Comparison of ENCODE assay signal across 7 mouse cellular contexts in genomic region chr5:92081326-92081725, GRCm38 (mm10). TPM values are rescaled to one million over a fixed set of nuclear protein-coding genes. Genes with fewer than 3 reads are reported as not detected.
A peak's percentile ranks its signal among the peaks of the same experiment; 100 is the strongest.
DNase-seq lines count a peak whose midpoint lies in the region; ATAC-seq and TF ChIP-seq lines count a peak whose summit lies in the region.

No protein-coding gene starts in this region.

- H3K4me2 ChIP-seq in lung, embryonic 14.5 days, result peak overlapping the region; percentile 70
- peak overlapping the region; percentile 76 for H3K4me2 ChIP-seq in forebrain, embryonic 13.5 days
- H3K4me2 ChIP-seq in limb, embryonic 14.5 days (replicated peaks; ENCODE audit: low read depth, low read length, severe bottlenecking), result peak overlapping the region; percentile 75
- H3K4me2 ChIP-seq in stomach, embryonic 15.5 days, result peak overlapping the region; percentile 58

- TF ChIP-seq CTCF in lung, embryonic 14.5 days (IDR thresholded peaks at IDR 0.05; ENCODE audit: low read depth), result no peak
- no peak for TF ChIP-seq CTCF in lung, adult 2 months (IDR thresholded peaks at IDR 0.05; ENCODE audit: insufficient read depth, low read length)

- DNase-seq in lung, embryonic 14.5 days, result no peak
- DNase-seq in lung, adult 2 months, result no peak
- DNase-seq in limb, embryonic 14.5 days (ENCODE audit: low spot score), result no peak
- no peak for DNase-seq in ovary, postnatal 14 days (ENCODE audit: low spot score)
- no peak for DNase-seq in adrenal gland, postnatal 14 days

- H3K36me3 ChIP-seq in lung, embryonic 14.5 days (ENCODE audit: insufficient read depth), result no peaks in the 10 kb centered on the region
- H3K36me3 ChIP-seq in forebrain, embryonic 13.5 days (ENCODE audit: poor library complexity, severe bottlenecking), result no peaks in the 10 kb centered on the region
- no peaks in the 10 kb centered on the region for H3K36me3 ChIP-seq in limb, embryonic 14.5 days (ENCODE audit: control insufficient read depth, insufficient read depth, low read length)
- H3K36me3 ChIP-seq in stomach, embryonic 15.5 days, result 0 out of 2 replicates have a peak, but pooled peaks cover 4% of the 10 kb centered on the region

- 0 out of 2 replicates have a peak overlapping the region, but pooled peaks have one; percentile 27 for H3K27ac ChIP-seq in lung, embryonic 14.5 days (ENCODE audit: low read depth)
- no peak overlapping the region for H3K27ac ChIP-seq in forebrain, embryonic 13.5 days
- no peak overlapping the region for H3K27ac ChIP-seq in limb, embryonic 14.5 days (replicated peaks; ENCODE audit: low read depth, low read length)
- no peak overlapping the region for H3K27ac ChIP-seq in stomach, embryonic 15.5 days

- WGBS in lung, embryonic 14.5 days, result 57% methylated on average over 3 of the region's 3 CpGs
- 60% methylated on average over 3 of the region's 3 CpGs for WGBS in lung, adult 2 months
- 61% methylated on average over 3 of the region's 3 CpGs for WGBS in forebrain, embryonic 13.5 days
- 76% methylated on average over 3 of the region's 3 CpGs for WGBS in limb, embryonic 14.5 days
- WGBS in stomach, embryonic 15.5 days, result 49% methylated on average over 3 of the region's 3 CpGs

- ATAC-seq in lung, embryonic 14.5 days (ENCODE audit: insufficient read depth), result no peak
- no peak for ATAC-seq in forebrain, embryonic 13.5 days
- ATAC-seq in limb, embryonic 14.5 days (ENCODE audit: low FRiP score, low read depth), result no peak
- no peak for ATAC-seq in stomach, embryonic 15.5 days (ENCODE audit: insufficient read depth, low FRiP score, low read depth)

- TF ChIP-seq POLR2A in lung, adult 2 months (IDR thresholded peaks at IDR 0.05; ENCODE audit: borderline replicate concordance, extremely low read depth, low read depth, low read length), result no peak
- no peak for TF ChIP-seq POLR2A in limb, embryonic 14.5 days (IDR thresholded peaks at IDR 0.05; ENCODE audit: borderline replicate concordance, extremely low read depth, insufficient read depth, insufficient read length)

- H3K9me3 ChIP-seq in lung, embryonic 14.5 days (ENCODE audit: low read depth, low read length), result no peaks in the 10 kb centered on the region
- H3K9me3 ChIP-seq in forebrain, embryonic 13.5 days (replicated peaks), result no peaks in the 10 kb centered on the region
- no peaks in the 10 kb centered on the region for H3K9me3 ChIP-seq in limb, embryonic 14.5 days (ENCODE audit: control insufficient read depth, low read length)
- H3K9me3 ChIP-seq in stomach, embryonic 15.5 days, result no peaks in the 10 kb centered on the region

- H3K4me1 ChIP-seq in lung, embryonic 14.5 days (ENCODE audit: insufficient read depth), result peaks cover 11% of the 10 kb centered on the region; the same call in 1 of the 2 replicates
- H3K4me1 ChIP-seq in lung, adult 2 months (ENCODE audit: control insufficient read depth, insufficient read depth, low read length), result peaks cover 10% of the 10 kb centered on the region
- H3K4me1 ChIP-seq in forebrain, embryonic 13.5 days, result peaks cover 34% of the 10 kb centered on the region
- peaks cover 13% of the 10 kb centered on the region for H3K4me1 ChIP-seq in limb, embryonic 14.5 days (ENCODE audit: control insufficient read depth, insufficient read depth, low read length)
- peaks cover 15% of the 10 kb centered on the region; the same call in 1 of the 2 replicates for H3K4me1 ChIP-seq in stomach, embryonic 15.5 days

- H3K4me3 ChIP-seq in lung, embryonic 14.5 days (ENCODE audit: low read depth, low read length), result peak overlapping the region; percentile 97
- H3K4me3 ChIP-seq in lung, adult 2 months (replicated peaks; ENCODE audit: extremely low read depth, low read depth, low read length), result no peak overlapping the region
- H3K4me3 ChIP-seq in forebrain, embryonic 13.5 days, result peak overlapping the region; percentile 97
- H3K4me3 ChIP-seq in limb, embryonic 14.5 days (replicated peaks; ENCODE audit: low read length), result peak overlapping the region; percentile 96; the same call in 1 of the 2 replicates
- peak overlapping the region; percentile 78; the same call in 1 of the 2 replicates for H3K4me3 ChIP-seq in stomach, embryonic 15.5 days (replicated peaks)

- H3K27me3 ChIP-seq in lung, embryonic 14.5 days (ENCODE audit: insufficient read depth, low read length), result no peaks in the 10 kb centered on the region
- no peaks in the 10 kb centered on the region for H3K27me3 ChIP-seq in forebrain, embryonic 13.5 days
- H3K27me3 ChIP-seq in limb, embryonic 14.5 days (ENCODE audit: control insufficient read depth, insufficient read depth, low read length), result no peaks in the 10 kb centered on the region
- H3K27me3 ChIP-seq in stomach, embryonic 15.5 days (replicated peaks), result no peaks in the 10 kb centered on the region

- H3K9ac ChIP-seq in lung, embryonic 14.5 days, result peak overlapping the region; percentile 93; the same call in 1 of the 2 replicates
- H3K9ac ChIP-seq in forebrain, embryonic 13.5 days, result peak overlapping the region; percentile 95
- no peak overlapping the region for H3K9ac ChIP-seq in limb, embryonic 14.5 days (ENCODE audit: low read depth, low read length, severe bottlenecking)
- no peak overlapping the region for H3K9ac ChIP-seq in stomach, embryonic 15.5 days

RNA-seq across cellular contexts. Expression of gene G3bp2, which starts 2.2 kb away (rescaled TPM):
- polyA plus RNA-seq in lung, embryonic 14.5 days (2014; fragmentation: Nextera tagmentation; extraction: Ambion mirVana), result 165 and 166 TPM in 2 replicates
- 11.1 and 17.2 TPM in 2 replicates for polyA plus RNA-seq in lung, adult 2 months (2012; rRNA removed)
- polyA plus RNA-seq in forebrain, embryonic 13.5 days (2015; fragmentation: Nextera tagmentation; extraction: Ambion mirVana), result 337 and 342 TPM in 2 replicates
- 54.0 and 62.3 TPM in 2 replicates for polyA plus RNA-seq in limb, embryonic 14.5 days (2012; rRNA removed)
- 145 and 147 TPM in 2 replicates for polyA plus RNA-seq in limb, embryonic 14.5 days (2014; fragmentation: Nextera tagmentation; extraction: Ambion mirVana)
- 159 and 163 TPM in 2 replicates for polyA plus RNA-seq in stomach, embryonic 15.5 days (2015; fragmentation: Nextera tagmentation; extraction: Ambion mirVana)
- 105 and 123 TPM in 2 replicates for total RNA-seq in adrenal gland, postnatal 14 days (2021)

RNA-seq across cellular contexts. Expression of gene Cdkl2, which starts 37.6 kb away (rescaled TPM):
- 1.5 and 1.6 TPM in 2 replicates for polyA plus RNA-seq in lung, embryonic 14.5 days (2014; fragmentation: Nextera tagmentation; extraction: Ambion mirVana)
- 3.4 and 3.8 TPM in 2 replicates for polyA plus RNA-seq in lung, adult 2 months (2012; rRNA removed)
- 1.4 and 2.1 TPM in 2 replicates for polyA plus RNA-seq in forebrain, embryonic 13.5 days (2015; fragmentation: Nextera tagmentation; extraction: Ambion mirVana)
- 0.56 and 0.67 TPM in 2 replicates for polyA plus RNA-seq in limb, embryonic 14.5 days (2012; rRNA removed)
- polyA plus RNA-seq in limb, embryonic 14.5 days (2014; fragmentation: Nextera tagmentation; extraction: Ambion mirVana), result 1.1 and 1.4 TPM in 2 replicates
- 3.0 and 3.9 TPM in 2 replicates for polyA plus RNA-seq in stomach, embryonic 15.5 days (2015; fragmentation: Nextera tagmentation; extraction: Ambion mirVana)
- 4.4 and 5.1 TPM in 2 replicates for total RNA-seq in adrenal gland, postnatal 14 days (2021)

RNA-seq across cellular contexts. Expression of gene Uso1, which starts 56.4 kb away (rescaled TPM):
- polyA plus RNA-seq in lung, embryonic 14.5 days (2014; fragmentation: Nextera tagmentation; extraction: Ambion mirVana), result 27.8 and 28.1 TPM in 2 replicates
- polyA plus RNA-seq in lung, adult 2 months (2012; rRNA removed), result 19.1 and 19.6 TPM in 2 replicates
- polyA plus RNA-seq in forebrain, embryonic 13.5 days (2015; fragmentation: Nextera tagmentation; extraction: Ambion mirVana), result 42.6 and 43.9 TPM in 2 replicates
- polyA plus RNA-seq in limb, embryonic 14.5 days (2012; rRNA removed), result 42.9 and 54.6 TPM in 2 replicates
- 42.0 and 43.0 TPM in 2 replicates for polyA plus RNA-seq in limb, embryonic 14.5 days (2014; fragmentation: Nextera tagmentation; extraction: Ambion mirVana)
- 46.0 and 49.4 TPM in 2 replicates for polyA plus RNA-seq in stomach, embryonic 15.5 days (2015; fragmentation: Nextera tagmentation; extraction: Ambion mirVana)
- total RNA-seq in adrenal gland, postnatal 14 days (2021), result 72.1 and 77.0 TPM in 2 replicates

Comparison
In these comparisons a context has a peak if more than half of its experiments do, and no peak if none do; other contexts are left out.
1. H3K9ac ChIP-seq: peak in lung, embryonic 14.5 days (single experiment) and forebrain, embryonic 13.5 days (single experiment); none in limb, embryonic 14.5 days (single experiment) and stomach, embryonic 15.5 days (single experiment).
2. Peak in every context shown above with its lines, with median percentiles within 50 percentile points of each other: H3K4me2 ChIP-seq.